Mouse (Mus musculus): Measurements from ENCODE around the gene Psmd1. TPM values are rescaled to one million over a fixed set of nuclear protein-coding genes. Genes with fewer than 3 reads are reported as not detected.

Gene Psmd1
- total RNA-seq, 1 experiment from 2014 or later: 161 TPM

GRCm38 (mm10) chr1:86146293-86146692 lies 82.1 kb downstream of the Psmd1 start:
- ATAC-seq (replicated peaks in 1 of 2; ENCODE audit: insufficient read depth in 1 of 2, low FRiP score in 2 of 2, low TSS enrichment in 1 of 2, low read depth in 1 of 2, poor library complexity in 2 of 2, severe bottlenecking in 2 of 2): no peak

- ATAC-seq (replicated peaks in 1 of 2; ENCODE audit: insufficient read depth in 1 of 2, low FRiP score in 2 of 2, low TSS enrichment in 1 of 2, low read depth in 1 of 2, poor library complexity in 2 of 2, severe bottlenecking in 2 of 2): no peak
Observed at GRCm38 (mm10) chr1:86147557-86147956, 83.4 kb downstream of the Psmd1 start.

GRCm38 (mm10) chr1:86148161-86148560 lies 84.0 kb downstream of the Psmd1 start:
- ATAC-seq (replicated peaks in 1 of 2; ENCODE audit: insufficient read depth in 1 of 2, low FRiP score in 2 of 2, low TSS enrichment in 1 of 2, low read depth in 1 of 2, poor library complexity in 2 of 2, severe bottlenecking in 2 of 2): no peak

GRCm38 (mm10) chr1:86150929-86151328 lies 86.7 kb downstream of the Psmd1 start:
- ATAC-seq (replicated peaks in 1 of 2; ENCODE audit: insufficient read depth in 1 of 2, low FRiP score in 2 of 2, low TSS enrichment in 1 of 2, low read depth in 1 of 2, poor library complexity in 2 of 2, severe bottlenecking in 2 of 2): no peak

GRCm38 (mm10) chr1:86151376-86151775 lies 87.2 kb downstream of the Psmd1 start:
- no peak for ATAC-seq (replicated peaks in 1 of 2; ENCODE audit: insufficient read depth in 1 of 2, low FRiP score in 2 of 2, low TSS enrichment in 1 of 2, low read depth in 1 of 2, poor library complexity in 2 of 2, severe bottlenecking in 2 of 2)

GRCm38 (mm10) chr1:86152618-86153017 lies 88.4 kb downstream of the Psmd1 start:
- ATAC-seq (replicated peaks in 1 of 2; ENCODE audit: insufficient read depth in 1 of 2, low FRiP score in 2 of 2, low TSS enrichment in 1 of 2, low read depth in 1 of 2, poor library complexity in 2 of 2, severe bottlenecking in 2 of 2): no peak

- ATAC-seq (replicated peaks in 1 of 2; ENCODE audit: insufficient read depth in 1 of 2, low FRiP score in 2 of 2, low TSS enrichment in 1 of 2, low read depth in 1 of 2, poor library complexity in 2 of 2, severe bottlenecking in 2 of 2): peak; percentile 97 to 99
Observed at GRCm38 (mm10) chr1:86154133-86154823, 90.1 kb downstream of the Psmd1 start, which contains the start of gene Armc9. Armc9 (plus strand) TSS chr1:86154780.

GRCm38 (mm10) chr1:86154824-86155164 lies 90.6 kb downstream of the Psmd1 start:
- no peak; a peak in 1 of 4 replicates for ATAC-seq (replicated peaks in 1 of 2; ENCODE audit: insufficient read depth in 1 of 2, low FRiP score in 2 of 2, low TSS enrichment in 1 of 2, low read depth in 1 of 2, poor library complexity in 2 of 2, severe bottlenecking in 2 of 2)

- ATAC-seq (replicated peaks in 1 of 2; ENCODE audit: insufficient read depth in 1 of 2, low FRiP score in 2 of 2, low TSS enrichment in 1 of 2, low read depth in 1 of 2, poor library complexity in 2 of 2, severe bottlenecking in 2 of 2): no peak
Observed at GRCm38 (mm10) chr1:86156075-86156474, 91.9 kb downstream of the Psmd1 start.

GRCm38 (mm10) chr1:86156595-86156994 lies 92.4 kb downstream of the Psmd1 start:
- ATAC-seq (replicated peaks in 1 of 2; ENCODE audit: insufficient read depth in 1 of 2, low FRiP score in 2 of 2, low TSS enrichment in 1 of 2, low read depth in 1 of 2, poor library complexity in 2 of 2, severe bottlenecking in 2 of 2): no peak

GRCm38 (mm10) chr1:86160059-86160458 lies 95.9 kb downstream of the Psmd1 start:
- no peak for ATAC-seq (replicated peaks in 1 of 2; ENCODE audit: insufficient read depth in 1 of 2, low FRiP score in 2 of 2, low TSS enrichment in 1 of 2, low read depth in 1 of 2, poor library complexity in 2 of 2, severe bottlenecking in 2 of 2)

GRCm38 (mm10) chr1:86160479-86160878 lies 96.3 kb downstream of the Psmd1 start:
- ATAC-seq (replicated peaks in 1 of 2; ENCODE audit: insufficient read depth in 1 of 2, low FRiP score in 2 of 2, low TSS enrichment in 1 of 2, low read depth in 1 of 2, poor library complexity in 2 of 2, severe bottlenecking in 2 of 2): no peak

GRCm38 (mm10) chr1:86161061-86161460 lies 96.9 kb downstream of the Psmd1 start:
- ATAC-seq (replicated peaks in 1 of 2; ENCODE audit: insufficient read depth in 1 of 2, low FRiP score in 2 of 2, low TSS enrichment in 1 of 2, low read depth in 1 of 2, poor library complexity in 2 of 2, severe bottlenecking in 2 of 2): no peak

GRCm38 (mm10) chr1:86174602-86175001 lies 110.4 kb downstream of the Psmd1 start:
- no peak for ATAC-seq (replicated peaks in 1 of 2; ENCODE audit: insufficient read depth in 1 of 2, low FRiP score in 2 of 2, low TSS enrichment in 1 of 2, low read depth in 1 of 2, poor library complexity in 2 of 2, severe bottlenecking in 2 of 2)

GRCm38 (mm10) chr1:86176066-86176465 lies 111.9 kb downstream of the Psmd1 start:
- ATAC-seq (replicated peaks in 1 of 2; ENCODE audit: insufficient read depth in 1 of 2, low FRiP score in 2 of 2, low TSS enrichment in 1 of 2, low read depth in 1 of 2, poor library complexity in 2 of 2, severe bottlenecking in 2 of 2): no peak

- peak; percentile 87 to 97 for ATAC-seq (replicated peaks in 1 of 2; ENCODE audit: insufficient read depth in 1 of 2, low FRiP score in 2 of 2, low TSS enrichment in 1 of 2, low read depth in 1 of 2, poor library complexity in 2 of 2, severe bottlenecking in 2 of 2)
Observed at GRCm38 (mm10) chr1:86178462-86179253, 114.5 kb downstream of the Psmd1 start.

- ATAC-seq (replicated peaks in 1 of 2; ENCODE audit: insufficient read depth in 1 of 2, low FRiP score in 2 of 2, low TSS enrichment in 1 of 2, low read depth in 1 of 2, poor library complexity in 2 of 2, severe bottlenecking in 2 of 2): no peak
Observed at GRCm38 (mm10) chr1:86182004-86182709, 118.0 kb downstream of the Psmd1 start.
